Mouse (Mus musculus) adrenal gland, adult 2 months (tissue): ENCODE data around the gene Cebpe. TPM values are rescaled to one million over a fixed set of nuclear protein-coding genes. Genes with fewer than 3 reads are reported as not detected.

Source experiments
- DNase-seq: peaks from one replicate; pipeline ENCODE4 v3.0.0; 2021
- long read RNA-seq: library from polyadenylated mRNA; stranded (forward); transcript quantifications from one replicate; pipeline ENCODE4 v2.0.0, GENCODE M21; 2021
- polyA plus RNA-seq: library from polyadenylated mRNA; depleted of rRNA; stranded (reverse); fragments of >200 nt; gene quantifications from 2 replicates; pipeline ENCODE4 v1.2.3, GENCODE M21; 2012; rRNA removed
- total RNA-seq, 2 experiments: library from RNA; stranded (reverse); gene quantifications; 2 replicates each; pipeline ENCODE4 v1.2.3; 2021

The Cebpe gene
- total RNA-seq (not detected), polyA plus RNA-seq (0.18 and 0.52 TPM in 2 replicates)
- long read RNA-seq, result 0 reads

DNA sequence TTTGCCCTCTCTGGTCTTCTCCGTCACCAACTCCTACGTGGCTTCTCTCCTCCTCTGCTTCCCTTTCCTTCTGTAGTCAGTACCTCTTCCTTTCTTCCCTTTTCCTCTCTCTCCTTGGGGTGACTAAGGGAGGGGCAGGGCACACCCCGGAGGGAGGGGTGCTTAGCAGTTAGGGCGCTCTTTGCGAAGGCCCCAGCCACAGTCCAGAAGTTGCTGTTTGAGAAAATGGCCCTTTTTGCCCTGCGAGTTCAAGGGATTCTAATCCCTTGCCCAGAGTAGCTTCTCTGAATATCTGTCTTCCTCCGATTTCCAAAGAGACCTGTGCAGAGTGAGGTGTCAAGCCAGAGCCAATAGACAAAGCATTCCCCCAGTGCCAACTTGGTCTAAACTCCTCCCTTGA, at the start of gene Cebpe:
Gene Cebpe (minus strand): TSS at position 101 of the 400 bp plus-strand sequence.
- no peak for DNase-seq

DNA sequence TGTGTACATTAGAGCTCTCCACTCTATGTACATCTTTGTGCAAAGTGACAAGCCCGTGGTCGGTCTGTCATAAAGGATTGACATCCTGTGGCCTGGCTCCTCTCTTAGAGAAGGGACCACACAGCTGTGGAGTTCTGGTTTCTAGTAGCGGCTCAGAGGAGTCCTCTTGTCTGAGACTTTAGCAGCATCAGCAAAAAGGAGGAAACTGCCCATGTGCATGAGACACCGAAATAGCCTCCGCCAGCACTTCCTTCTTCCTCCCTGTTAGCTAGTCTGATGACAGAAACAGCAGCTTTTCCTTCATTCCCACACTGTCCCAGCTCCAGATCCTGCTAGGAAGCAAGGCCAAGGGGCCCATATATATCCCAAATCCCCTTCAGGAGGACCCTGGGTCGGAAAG, 44.4 kb upstream of the Cebpe start:
- no peak for DNase-seq

DNA sequence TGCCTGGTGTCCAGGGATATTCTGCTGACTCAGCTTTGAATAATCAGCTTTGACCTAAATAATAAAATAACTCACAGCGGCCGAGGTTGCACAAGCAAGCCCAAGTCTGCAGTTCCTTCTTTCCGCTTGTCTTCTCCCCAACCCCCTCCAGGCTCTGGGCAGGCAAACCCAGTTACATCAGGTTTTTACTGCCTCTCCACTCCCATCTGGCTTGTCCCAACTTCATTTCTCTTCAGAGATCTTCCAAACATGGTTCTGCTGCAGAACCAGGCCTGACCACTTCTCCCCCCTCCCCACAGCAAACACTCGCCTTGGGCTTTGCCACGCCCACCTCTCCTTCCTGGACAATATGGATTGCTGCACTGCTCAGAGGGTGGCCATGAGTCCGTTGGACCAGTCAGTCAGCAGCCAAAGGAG, 42.6 kb upstream of the Cebpe start:
- DNase-seq, result peak; percentile 82

DNA sequence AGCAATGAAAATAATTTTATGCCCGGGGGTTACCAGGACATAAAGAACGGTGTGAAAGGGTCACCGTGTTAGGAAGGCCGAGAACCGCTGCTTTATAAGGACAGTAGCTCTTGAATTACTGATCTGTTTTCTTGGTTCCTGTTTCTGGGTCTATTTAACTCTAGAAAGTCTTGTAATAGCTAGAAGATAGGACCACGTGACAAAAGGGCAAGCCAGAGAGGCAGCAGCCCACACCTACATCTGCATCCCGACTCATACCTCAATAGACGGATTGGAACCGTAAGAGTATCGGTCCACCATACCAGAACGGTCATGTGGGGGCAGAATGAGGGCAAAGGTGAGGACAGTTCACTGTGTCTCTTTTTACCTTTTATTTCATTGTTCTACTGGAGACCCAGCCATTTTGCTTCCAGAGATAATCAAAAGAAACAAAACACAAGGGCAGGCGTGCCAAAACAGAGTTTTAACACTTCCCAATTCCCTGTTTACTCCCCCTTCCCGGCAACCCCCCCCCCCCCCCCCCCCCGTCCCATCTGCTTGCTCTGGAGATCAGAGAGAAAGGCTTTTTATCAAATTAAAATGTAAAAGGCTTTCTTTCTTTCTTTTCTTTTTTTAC, 42.1 kb upstream of the Cebpe start:
- no peak for DNase-seq

- no peak for DNase-seq
Observed at GRCm38 (mm10) chr14:54752938-54753337, 41.0 kb upstream of the Cebpe start.

- DNase-seq, result no peak
Observed at GRCm38 (mm10) chr14:54751768-54752167, 39.8 kb upstream of the Cebpe start.

- DNase-seq, result peak; percentile 58
Observed at GRCm38 (mm10) chr14:54749238-54749637, 37.3 kb upstream of the Cebpe start.

- peak; percentile 59 for DNase-seq
Observed at GRCm38 (mm10) chr14:54747942-54748917, 36.3 kb upstream of the Cebpe start.

DNA sequence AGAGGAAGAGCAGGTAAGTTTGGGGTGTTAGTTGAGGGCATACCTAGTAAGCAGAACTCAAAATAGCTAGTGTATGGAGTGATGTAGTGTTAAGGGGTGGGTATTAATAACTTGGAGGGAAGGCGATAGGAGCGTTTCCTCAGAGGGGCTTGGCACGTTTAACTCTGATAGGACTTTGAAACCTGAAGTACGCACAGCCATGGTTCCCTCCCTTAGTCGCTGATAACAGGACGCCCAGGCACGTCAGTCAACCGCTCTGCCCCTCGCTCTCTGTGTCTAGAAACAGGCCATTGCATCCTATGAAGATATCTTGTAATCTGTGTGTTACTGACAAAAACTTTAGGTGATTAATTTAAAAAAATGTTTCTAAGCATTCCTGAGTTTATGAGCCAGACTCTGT, 34.1 kb upstream of the Cebpe start:
- DNase-seq, result no peak

DNA sequence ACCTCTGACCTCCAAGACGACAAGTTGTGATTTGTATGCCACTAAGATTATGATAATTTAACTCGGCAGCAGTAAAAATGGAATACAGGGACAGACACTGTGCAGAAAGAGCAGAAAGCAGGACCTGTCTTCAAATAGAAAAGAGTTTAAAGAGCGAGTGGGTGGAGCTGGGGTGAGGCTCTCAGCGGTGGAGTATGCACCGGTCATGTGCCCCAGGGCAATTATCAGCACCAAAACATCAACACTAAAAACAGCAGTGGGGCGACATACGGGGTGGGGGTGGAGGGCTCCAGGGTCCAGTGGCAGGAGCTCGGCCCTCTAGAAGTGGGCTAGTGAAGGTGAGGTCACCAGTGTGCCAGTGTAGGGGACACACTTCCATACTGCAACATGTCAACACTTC, 32.5 kb upstream of the Cebpe start:
- no peak for DNase-seq

GRCm38 (mm10) chr14:54742375-54742774, 30.4 kb upstream of the Cebpe start:
- peak; percentile 68 for DNase-seq

DNA sequence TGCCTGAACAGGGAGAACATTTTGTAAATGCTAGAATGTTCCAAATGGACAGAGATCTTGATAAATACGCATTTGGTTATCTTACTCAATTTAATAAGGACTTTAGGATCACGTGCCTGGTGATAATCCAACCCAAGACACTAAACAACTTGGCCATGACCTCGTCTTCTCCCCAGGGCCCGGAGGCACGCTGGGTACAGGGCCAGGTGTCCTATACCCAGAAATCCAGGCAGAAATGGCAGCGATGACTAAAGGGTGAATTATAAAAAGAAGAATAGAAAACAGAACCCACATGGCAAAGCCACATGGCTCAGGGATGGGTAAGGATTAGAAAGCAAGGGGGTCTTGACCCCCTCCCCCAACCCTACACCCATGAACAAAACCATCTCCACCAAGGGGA, 29.7 kb upstream of the Cebpe start:
- DNase-seq, result no peak

- DNase-seq, result no peak
Observed at GRCm38 (mm10) chr14:54737634-54738033, 25.7 kb upstream of the Cebpe start.

DNA sequence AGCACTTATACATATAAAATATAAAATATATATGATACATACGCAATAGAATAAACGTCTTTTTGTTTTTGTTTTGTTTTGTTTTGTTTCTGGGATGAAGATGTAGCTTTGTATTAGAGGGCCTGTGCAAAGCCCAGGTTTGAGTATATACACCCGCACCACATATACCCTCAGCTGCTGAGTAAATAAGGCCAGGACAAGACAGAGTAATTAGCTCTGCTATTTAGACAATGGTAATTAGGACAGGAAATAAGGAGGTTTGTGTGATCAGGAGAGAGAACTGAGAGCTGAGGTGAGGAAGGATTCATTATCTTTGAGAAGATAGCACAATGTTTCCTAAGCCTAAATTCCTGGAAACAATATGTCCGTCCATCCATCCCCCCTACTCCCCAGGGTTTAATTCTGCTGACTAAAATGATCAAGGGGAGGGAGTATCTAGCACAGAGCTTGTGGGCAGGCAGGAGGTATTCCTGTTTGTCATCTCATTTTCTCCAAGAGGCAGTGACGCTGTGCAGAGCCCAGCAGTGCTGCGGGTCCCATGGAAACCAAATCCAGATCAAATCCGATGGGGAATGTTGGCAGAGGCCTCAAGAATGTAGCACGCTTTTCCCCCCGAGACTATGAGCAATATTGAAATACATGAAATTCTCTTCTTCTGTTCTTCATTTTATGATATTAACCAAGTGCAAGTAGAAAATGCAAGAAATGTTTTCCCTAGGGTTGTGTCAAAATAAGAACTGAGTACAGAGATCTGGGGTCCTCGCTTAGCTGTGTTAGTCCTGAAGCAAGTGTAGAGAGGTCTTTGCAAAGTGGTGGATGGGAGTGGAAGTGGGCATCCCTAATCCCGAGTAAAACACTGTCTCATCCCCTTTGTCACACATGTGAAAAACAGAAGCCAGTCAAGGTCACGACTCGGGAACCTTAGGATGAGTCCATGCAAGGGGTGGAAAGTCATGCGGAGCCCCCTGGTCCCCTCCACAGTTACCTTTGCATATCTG, 24.9 kb upstream of the Cebpe start:
- no peak for DNase-seq

DNA sequence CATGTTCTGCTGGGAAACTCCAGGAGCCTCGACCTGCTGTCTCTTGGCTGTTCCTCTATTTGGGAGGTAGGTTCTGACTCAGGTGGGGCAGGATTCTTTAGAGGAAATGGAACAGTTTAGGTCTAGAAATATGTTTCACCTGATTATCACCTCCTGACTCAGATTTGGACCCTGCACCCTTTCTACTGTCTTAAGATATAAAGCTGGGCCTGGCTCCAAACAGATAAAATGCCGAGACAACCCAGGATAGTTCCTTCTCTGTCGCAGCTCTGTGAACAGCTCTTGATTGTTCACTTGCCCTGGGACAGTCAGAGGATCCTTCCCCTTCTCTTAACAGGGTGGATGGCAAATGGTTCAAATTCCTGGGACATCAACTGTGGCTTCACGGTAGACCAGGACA, 23.2 kb upstream of the Cebpe start:
- DNase-seq, result no peak

DNA sequence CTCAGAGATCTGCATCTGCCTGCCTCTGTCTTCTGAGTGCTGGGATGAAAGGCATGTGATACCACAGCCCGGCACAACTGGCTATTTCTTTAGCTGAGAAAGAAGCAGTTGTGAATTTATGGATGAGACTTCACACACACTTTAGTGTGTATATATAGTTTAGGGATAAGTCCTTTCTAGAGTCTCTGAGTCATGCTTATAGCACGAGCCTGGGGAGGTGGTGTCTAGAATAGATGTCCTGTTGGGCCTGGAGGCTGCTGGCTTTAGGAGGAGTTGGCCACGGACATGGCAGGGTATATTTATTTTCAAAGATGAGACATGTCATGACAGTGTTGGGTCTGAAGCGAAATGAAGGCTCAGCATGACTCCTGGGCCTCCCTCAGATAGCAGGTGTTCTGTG, 22.0 kb upstream of the Cebpe start:
- no peak for DNase-seq

GRCm38 (mm10) chr14:54732206-54732605, 20.2 kb upstream of the Cebpe start:
- DNase-seq, result no peak

DNA sequence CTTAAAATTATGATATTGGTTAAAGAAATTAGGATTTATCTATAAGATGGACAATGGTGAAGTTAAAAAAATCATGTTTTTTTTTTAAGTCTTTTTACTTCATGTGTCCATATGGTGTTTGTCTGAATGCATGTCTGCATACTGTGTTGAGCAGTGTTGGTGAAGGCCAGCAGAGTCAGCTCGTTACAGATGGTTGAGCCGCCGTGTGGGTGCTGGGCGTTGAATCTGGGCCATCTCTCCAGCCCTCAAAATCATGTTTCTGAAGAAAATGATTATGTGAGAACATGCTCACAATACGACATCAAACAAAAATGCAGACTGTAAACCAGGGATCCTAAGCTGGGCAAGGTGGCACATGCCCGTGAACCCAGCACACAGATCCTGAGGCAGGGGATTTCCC, 18.3 kb upstream of the Cebpe start:
- no peak for DNase-seq

DNA sequence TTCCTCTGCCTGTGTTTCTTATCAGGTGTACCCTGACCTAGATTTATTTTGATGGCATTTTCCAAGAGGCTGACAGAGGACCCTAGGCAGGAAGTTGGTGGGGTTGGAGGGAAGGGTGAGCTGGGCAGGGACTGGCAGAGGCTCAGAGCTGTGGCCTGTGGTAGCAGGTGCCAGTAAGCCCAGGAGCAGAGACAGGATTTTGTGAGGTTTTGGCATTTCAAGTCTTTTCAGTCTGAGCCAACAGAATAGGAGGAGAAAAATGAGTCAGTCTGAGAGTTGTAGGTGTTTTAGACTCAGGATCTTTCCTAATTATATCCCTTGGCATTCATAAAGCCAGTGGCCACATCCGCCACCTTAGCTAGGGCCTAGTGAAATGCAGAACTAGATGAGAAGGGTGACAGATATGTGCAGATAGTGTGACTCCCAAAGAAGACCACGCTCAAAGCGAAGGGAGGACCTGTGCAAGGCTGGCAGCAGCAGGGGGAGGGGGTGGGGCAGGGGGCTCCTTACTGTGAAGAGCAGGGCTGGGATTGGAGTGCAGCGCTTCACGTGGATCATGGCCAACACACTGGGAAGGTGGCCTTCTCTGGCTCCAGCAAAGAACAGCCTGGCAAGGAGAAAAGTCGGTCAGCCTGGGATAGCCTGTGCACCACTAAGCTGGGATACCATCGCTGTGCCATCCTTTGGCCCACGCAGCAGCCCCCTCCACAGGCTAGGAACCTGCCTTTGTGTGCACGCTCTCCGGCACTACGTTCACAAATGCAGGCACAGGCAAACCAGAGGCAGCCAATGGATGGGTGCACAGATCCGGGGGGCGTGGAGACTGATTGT, 17.1 kb upstream of the Cebpe start:
- DNase-seq, result no peak

DNA sequence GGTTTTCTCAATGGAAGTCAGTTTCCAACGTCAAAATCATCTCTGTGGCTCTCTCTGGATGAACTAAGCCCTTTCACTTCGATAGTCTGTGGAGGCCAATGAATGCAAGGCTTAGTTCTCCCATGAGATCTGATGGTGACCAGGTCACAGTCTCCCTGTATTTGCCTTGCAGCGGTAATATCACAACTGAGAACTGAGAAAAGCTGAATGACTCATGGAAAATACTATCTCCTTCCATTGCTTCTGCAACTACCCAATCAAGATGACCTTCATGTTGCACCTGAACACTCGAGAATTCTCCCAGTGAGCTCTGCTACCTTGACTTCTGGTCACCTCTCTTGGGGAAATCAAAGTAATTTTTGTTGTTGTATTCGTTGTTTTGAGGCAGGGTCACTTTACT, 15.6 kb upstream of the Cebpe start:
- DNase-seq, result no peak

DNA sequence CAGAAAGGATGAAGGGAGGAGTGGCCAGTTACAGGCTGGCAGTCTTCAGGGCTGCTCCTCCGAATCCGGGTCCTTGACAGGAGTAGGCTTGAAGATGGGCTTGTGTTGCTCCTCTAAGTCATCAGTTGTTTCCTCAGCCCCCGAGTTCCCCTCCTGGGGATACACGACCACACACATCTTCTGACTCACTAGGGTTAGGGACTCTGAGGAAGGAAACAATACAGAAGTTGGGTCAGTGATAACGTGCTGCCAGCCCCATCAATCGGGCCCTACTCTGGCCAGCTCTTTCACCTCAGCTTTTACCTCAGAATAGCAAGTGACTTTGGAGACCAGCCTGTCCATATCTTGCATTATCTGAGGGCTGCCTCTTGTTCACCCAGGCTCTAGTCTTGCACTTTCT, 12.1 kb upstream of the Cebpe start:
- no peak for DNase-seq
